Mouse (Mus musculus) embryonic facial prominence, embryonic 11.5 days (tissue): Measurements from ENCODE around the gene Jup. TPM values are rescaled to one million over a fixed set of nuclear protein-coding genes. Genes with fewer than 3 reads are reported as not detected.

Experiments
- ATAC-seq: fragments of 200-750 bp; cut with Nextera tagmentation; replicated peaks from 2 replicates; pipeline ENCODE4 v1.8.0; 2017; ENCODE audit warnings: low read depth; ENCODE audit not compliant: insufficient number of reproducible peaks, low FRiP score, low TSS enrichment
- DNase-seq: peaks from one replicate; pipeline ENCODE4 v3.0.0-alpha.2; 2015; ENCODE audit warnings: low spot score
- H3K27ac ChIP-seq: fragments of 300-500 bp; sonication (generic); replicated peaks from 2 replicates; pipeline ENCODE4 v1.5.1; 2014; ENCODE audit warnings: mild to moderate bottlenecking, low read depth, low read length, control low read depth
- H3K27me3 ChIP-seq: fragments of 300-500 bp; sonication (generic); 2 replicates; pipeline ENCODE4 v1.6.1; 2014; ENCODE audit warnings: mild to moderate bottlenecking, low read length, moderate library complexity, mixed read lengths; ENCODE audit not compliant: control insufficient read depth, insufficient read depth
- H3K36me3 ChIP-seq: fragments of 300-500 bp; sonication (generic); replicated peaks from 2 replicates; pipeline ENCODE4 v1.6.1; 2014; ENCODE audit warnings: low read depth, mild to moderate bottlenecking, low read length, moderate library complexity, mixed read lengths; ENCODE audit not compliant: control insufficient read depth, insufficient read depth
- H3K4me1 ChIP-seq: fragments of 300-500 bp; sonication (generic); 2 replicates; pipeline ENCODE4 v1.6.1; 2014; ENCODE audit warnings: low read length, mixed read lengths; ENCODE audit not compliant: control insufficient read depth, insufficient read depth
- H3K4me2 ChIP-seq: fragments of 300-500 bp; sonication (generic); 2 replicates; pipeline ENCODE4 v1.6.1; 2014; ENCODE audit warnings: low read depth, mild to moderate bottlenecking, control low read depth, low read length, moderate library complexity
- H3K4me3 ChIP-seq: fragments of 300-500 bp; sonication (generic); 2 replicates; pipeline ENCODE4 v1.5.1; 2014; ENCODE audit warnings: low read depth, low read length, control low read depth
- H3K9ac ChIP-seq: fragments of 300-500 bp; sonication (generic); replicated peaks from 2 replicates; pipeline ENCODE4 v1.6.1; 2014; ENCODE audit warnings: mild to moderate bottlenecking, control low read depth, low read length
- H3K9me3 ChIP-seq: fragments of 300-500 bp; sonication (generic); replicated peaks from 2 replicates; pipeline ENCODE4 v1.6.1; 2016; ENCODE audit warnings: mild to moderate bottlenecking, low read length, inconsistent platforms, mixed read lengths; ENCODE audit not compliant: control insufficient read depth
- WGBS: fragments of 180-500 bp; shearing (Covaris S2); extraction: QIAGEN DNeasy Blood & Tissue Kit; methylation state at CpG from one replicate; pipeline ENCODE4 v1.1.7; 2014; 5-methylcytosine and 5-hydroxymethylcytosine counted together
- polyA plus RNA-seq: library from polyadenylated mRNA; unstranded; fragments of >200 nt; fragmentation: Nextera tagmentation; extraction: Ambion mirVana; gene quantifications from 2 replicates; pipeline ENCODE4 v1.2.1, GENCODE M21; 2014

Gene Jup
- polyA plus RNA-seq, 1 experiment from 2014 or later, result 31.8 TPM

- H3K4me3 ChIP-seq, result no peak overlapping the region
- H3K27me3 ChIP-seq, result no peaks in the 10 kb centered on the region
- no peak overlapping the region for H3K4me2 ChIP-seq
- no peak for DNase-seq
- H3K27ac ChIP-seq, result no peak overlapping the region
- no peak overlapping the region for H3K9ac ChIP-seq
- no peaks in the 10 kb centered on the region for H3K9me3 ChIP-seq
- 82% methylated on average over 8 of the region's 8 CpGs for WGBS
- no peaks in the 10 kb centered on the region; the same call in 1 of the 2 replicates for H3K4me1 ChIP-seq
- ATAC-seq, result no peak
- no peaks in the 10 kb centered on the region; the same call in 1 of the 2 replicates for H3K36me3 ChIP-seq
Measured at GRCm38 (mm10) chr11:100406273-100406672, 8.7 kb upstream of the Jup start.

GRCm38 (mm10) chr11:100404456-100405074 lies 7.0 kb upstream of the Jup start:
- Histone ChIP-seq H3K9ac (no peak overlapping the region), H3K27me3 (no peaks in the 10 kb centered on the region), H3K27ac (no peak overlapping the region), H3K4me3 (no peak overlapping the region), H3K4me2 (no peak overlapping the region), H3K4me1 (no peaks in the 10 kb centered on the region; the same call in 1 of the 2 replicates), H3K9me3 (no peaks in the 10 kb centered on the region), H3K36me3 (no peaks in the 10 kb centered on the region)
- ATAC-seq (no peak), DNase-seq (no peak)
- 85% methylated on average over 3 of the region's 3 CpGs for WGBS

- no peak for DNase-seq
- Histone ChIP-seq H3K36me3 (no peaks in the 10 kb centered on the region), H3K4me1 (no peaks in the 10 kb centered on the region; the same call in 1 of the 2 replicates), H3K27ac (no peak overlapping the region), H3K9me3 (no peaks in the 10 kb centered on the region), H3K9ac (no peak overlapping the region), H3K4me3 (no peak overlapping the region), H3K4me2 (no peak overlapping the region), H3K27me3 (no peaks in the 10 kb centered on the region)
- ATAC-seq, result no peak
- 82% methylated on average over 10 of the region's 10 CpGs for WGBS
Measured at GRCm38 (mm10) chr11:100403445-100404134, 6.0 kb upstream of the Jup start.

GRCm38 (mm10) chr11:100402682-100403081 lies 5.1 kb upstream of the Jup start:
- DNase-seq, result no peak
- H3K4me1 ChIP-seq, result no peaks in the 10 kb centered on the region; the same call in 1 of the 2 replicates
- H3K27ac ChIP-seq, result no peak overlapping the region
- H3K4me3 ChIP-seq, result no peak overlapping the region
- no peak for ATAC-seq
- H3K36me3 ChIP-seq, result no peaks in the 10 kb centered on the region
- no peaks in the 10 kb centered on the region for H3K9me3 ChIP-seq
- WGBS, result 69% methylated on average over 2 of the region's 2 CpGs
- H3K4me2 ChIP-seq, result no peak overlapping the region
- H3K27me3 ChIP-seq, result no peaks in the 10 kb centered on the region
- H3K9ac ChIP-seq, result no peak overlapping the region

GRCm38 (mm10) chr11:100402240-100402639 lies 4.7 kb upstream of the Jup start:
- Histone ChIP-seq H3K4me3 (no peak overlapping the region), H3K36me3 (no peaks in the 10 kb centered on the region), H3K9ac (no peak overlapping the region; the same call in 1 of the 2 replicates), H3K4me2 (no peak overlapping the region), H3K4me1 (no peaks in the 10 kb centered on the region; the same call in 1 of the 2 replicates), H3K27ac (no peak overlapping the region), H3K27me3 (no peaks in the 10 kb centered on the region), H3K9me3 (no peaks in the 10 kb centered on the region)
- WGBS, result 39% methylated on average over 6 of the region's 6 CpGs
- ATAC-seq (no peak), DNase-seq (no peak)

GRCm38 (mm10) chr11:100400842-100401241 lies 3.3 kb upstream of the Jup start:
- DNase-seq (no peak), ATAC-seq (no peak)
- no peak overlapping the region for H3K4me3 ChIP-seq
- no peaks in the 10 kb centered on the region; the same call in 1 of the 2 replicates for H3K4me1 ChIP-seq
- no peaks in the 10 kb centered on the region for H3K9me3 ChIP-seq
- H3K27ac ChIP-seq, result no peak overlapping the region
- no peaks in the 10 kb centered on the region; the same call in 1 of the 2 replicates for H3K27me3 ChIP-seq
- 85% methylated on average over 6 of the region's 6 CpGs for WGBS
- no peaks in the 10 kb centered on the region for H3K36me3 ChIP-seq
- no peak overlapping the region for H3K4me2 ChIP-seq
- H3K9ac ChIP-seq, result no peak overlapping the region

- Histone ChIP-seq H3K9me3 (no peaks in the 10 kb centered on the region), H3K4me3 (no peak overlapping the region), H3K9ac (no peak overlapping the region), H3K4me1 (peaks cover 3% of the 10 kb centered on the region; the same call in 1 of the 2 replicates), H3K36me3 (no peaks in the 10 kb centered on the region), H3K4me2 (no peak overlapping the region), H3K27me3 (peaks cover 2% of the 10 kb centered on the region; the same call in 1 of the 2 replicates), H3K27ac (no peak overlapping the region)
- DNase-seq (no peak), ATAC-seq (no peak)
- WGBS, result 79% methylated on average over 12 of the region's 12 CpGs
Measured at GRCm38 (mm10) chr11:100399727-100400538, 2.4 kb upstream of the Jup start.
